Mouse (Mus musculus) liver, embryonic 14.5 days (tissue): ENCODE measurements around the gene Ift46. TPM values are rescaled to one million over a fixed set of nuclear protein-coding genes. Genes with fewer than 3 reads are reported as not detected.

Experiments
- ATAC-seq: fragments of 200-750 bp; cut with Nextera tagmentation; 2 replicates; pipeline ENCODE4 v1.8.0; 2017; ENCODE audit warnings: moderate number of reproducible peaks, mild to moderate bottlenecking, moderate library complexity; ENCODE audit not compliant: insufficient read depth
- DNase-seq, 3 experiments: peaks; one replicate each; pipeline ENCODE4 v3.0.0-alpha.2; 2012 to 2013; ENCODE audit warnings: low read depth in 3 of 3, low spot score in 3 of 3
- H3K27ac ChIP-seq: fragments of 300-500 bp; sonication (generic); 2 replicates; pipeline ENCODE4 v1.5.1; 2014; ENCODE audit warnings: moderate library complexity, mild to moderate bottlenecking, control low read depth, inconsistent platforms
- H3K27me3 ChIP-seq: fragments of 300-500 bp; sonication (generic); 2 replicates; pipeline ENCODE4 v1.6.1; 2014; ENCODE audit warnings: mild to moderate bottlenecking, low read length, moderate library complexity; ENCODE audit not compliant: control insufficient read depth, insufficient read depth
- H3K36me3 ChIP-seq: fragments of 300-500 bp; sonication (generic); replicated peaks from 2 replicates; pipeline ENCODE4 v1.6.1; 2014; ENCODE audit warnings: low read depth; ENCODE audit not compliant: control insufficient read depth, insufficient read depth
- H3K4me1 ChIP-seq, 2 experiments: fragments of 200-500 bp in 1 of 2; fragments of 300-500 bp in 1 of 2; sonication (generic) in 1 of 2; replicated peaks; 2 replicates each; pipeline ENCODE4 v1.6.1; 2012 to 2014; ENCODE audit warnings: antibody characterized with exemption in 1 of 2, inconsistent platforms in 1 of 2, low read length in 1 of 2; ENCODE audit not compliant: control insufficient read depth in 2 of 2, insufficient read depth in 2 of 2
- H3K4me2 ChIP-seq: fragments of 300-500 bp; sonication (generic); 2 replicates; pipeline ENCODE4 v1.6.1; 2014; ENCODE audit warnings: low read depth, mild to moderate bottlenecking, control low read depth, moderate library complexity
- H3K4me3 ChIP-seq, 2 experiments: fragments of 200-500 bp in 1 of 2; fragments of 300-500 bp in 1 of 2; sonication (generic) in 1 of 2; 2 replicates each; pipeline ENCODE4 v1.5.1; 2012 to 2014; ENCODE audit warnings: low read depth in 2 of 2, low read length in 2 of 2, mild to moderate bottlenecking in 2 of 2, control low read depth in 1 of 2, inconsistent platforms in 1 of 2, moderate library complexity in 1 of 2; ENCODE audit not compliant: insufficient read depth in 1 of 2
- H3K9ac ChIP-seq: fragments of 300-500 bp; sonication (generic); replicated peaks from 2 replicates; pipeline ENCODE4 v1.6.1; 2014; ENCODE audit warnings: mild to moderate bottlenecking, control low read depth, moderate library complexity
- H3K9me3 ChIP-seq: fragments of 300-500 bp; sonication (generic); 2 replicates; pipeline ENCODE4 v1.6.1; 2016; ENCODE audit warnings: low read length, mixed read lengths; ENCODE audit not compliant: control insufficient read depth
- CTCF ChIP-seq: IDR thresholded peaks from 2 replicates; pipeline ENCODE4 v1.5.1; 2016; ENCODE audit warnings: antibody characterized with exemption, low read depth, control low read depth
- EP300 ChIP-seq: IDR thresholded peaks from 2 replicates; pipeline ENCODE4 v1.6.1; 2016; ENCODE audit warnings: antibody characterized with exemption, low read depth
- WGBS: fragments of 180-500 bp; shearing (Covaris S2); extraction: QIAGEN DNeasy Blood & Tissue Kit; methylation state at CpG from one replicate; pipeline ENCODE4 v1.1.7; 2014; ENCODE audit not compliant: insufficient replicate concordance; 5-methylcytosine and 5-hydroxymethylcytosine counted together
- polyA plus RNA-seq, 2 experiments: library from polyadenylated mRNA; depleted of rRNA in 1 of 2; stranded (reverse) in 1 of 2; unstranded in 1 of 2; fragments of >200 nt; fragmentation: Nextera tagmentation in 1 of 2; extraction: Ambion mirVana in 1 of 2; gene quantifications; 2 replicates each; pipeline versions ENCODE4 v1.2.1 to v1.2.3; 2012 to 2014

The Ift46 gene
- polyA plus RNA-seq, 2 experiments = 11.3 to 17.3 TPM

DNA sequence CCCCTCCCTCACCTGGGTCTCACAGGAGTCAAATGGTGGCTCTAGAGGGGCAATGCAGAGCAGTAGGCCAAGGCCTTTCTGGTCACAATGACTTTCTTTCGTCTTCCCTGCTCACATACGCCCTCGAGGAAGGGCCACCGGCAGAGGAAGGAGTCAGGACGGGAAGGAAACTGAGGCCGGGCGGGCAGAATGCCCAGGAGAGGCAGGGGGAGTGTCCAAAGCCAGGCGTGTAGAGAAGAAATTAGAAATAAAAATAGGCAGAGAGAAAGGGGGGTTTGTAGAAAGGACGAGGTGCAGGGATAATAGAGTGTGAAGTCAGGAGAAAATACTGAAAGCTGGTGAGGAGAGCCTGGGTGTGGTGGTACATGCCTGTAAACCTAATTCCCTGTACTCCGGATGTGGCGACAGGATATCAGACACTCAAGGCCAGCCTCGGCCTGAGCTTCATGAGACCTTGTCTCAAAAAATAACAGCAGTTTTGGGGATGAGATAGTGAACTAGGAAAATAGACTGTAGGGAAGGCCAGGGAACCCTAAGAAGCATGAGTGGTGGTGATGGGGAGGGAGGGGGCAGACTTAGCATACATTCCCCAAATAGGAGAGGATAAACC lies 34.7 kb upstream of the Ift46 start:
- ATAC-seq (no peak), DNase-seq (no peak)
- no peak overlapping the region; the same call in 1 of the 2 replicates for H3K4me2 ChIP-seq
- 22% methylated on average over 12 of the region's 12 CpGs for WGBS
- H3K27me3 ChIP-seq = peaks cover 29% of the 10 kb centered on the region
- peaks cover 6 to 11% of the 10 kb centered on the region in 2 experiments; a peak in 3 of 4 replicates for H3K4me1 ChIP-seq
- H3K27ac ChIP-seq = no peak overlapping the region
- no peak overlapping the region for H3K4me3 ChIP-seq
- H3K9me3 ChIP-seq = no peaks in the 10 kb centered on the region
- H3K36me3 ChIP-seq = no peaks in the 10 kb centered on the region
- H3K9ac ChIP-seq = no peak overlapping the region
- TF ChIP-seq EP300 = no peak
- TF ChIP-seq CTCF = no peak

DNA sequence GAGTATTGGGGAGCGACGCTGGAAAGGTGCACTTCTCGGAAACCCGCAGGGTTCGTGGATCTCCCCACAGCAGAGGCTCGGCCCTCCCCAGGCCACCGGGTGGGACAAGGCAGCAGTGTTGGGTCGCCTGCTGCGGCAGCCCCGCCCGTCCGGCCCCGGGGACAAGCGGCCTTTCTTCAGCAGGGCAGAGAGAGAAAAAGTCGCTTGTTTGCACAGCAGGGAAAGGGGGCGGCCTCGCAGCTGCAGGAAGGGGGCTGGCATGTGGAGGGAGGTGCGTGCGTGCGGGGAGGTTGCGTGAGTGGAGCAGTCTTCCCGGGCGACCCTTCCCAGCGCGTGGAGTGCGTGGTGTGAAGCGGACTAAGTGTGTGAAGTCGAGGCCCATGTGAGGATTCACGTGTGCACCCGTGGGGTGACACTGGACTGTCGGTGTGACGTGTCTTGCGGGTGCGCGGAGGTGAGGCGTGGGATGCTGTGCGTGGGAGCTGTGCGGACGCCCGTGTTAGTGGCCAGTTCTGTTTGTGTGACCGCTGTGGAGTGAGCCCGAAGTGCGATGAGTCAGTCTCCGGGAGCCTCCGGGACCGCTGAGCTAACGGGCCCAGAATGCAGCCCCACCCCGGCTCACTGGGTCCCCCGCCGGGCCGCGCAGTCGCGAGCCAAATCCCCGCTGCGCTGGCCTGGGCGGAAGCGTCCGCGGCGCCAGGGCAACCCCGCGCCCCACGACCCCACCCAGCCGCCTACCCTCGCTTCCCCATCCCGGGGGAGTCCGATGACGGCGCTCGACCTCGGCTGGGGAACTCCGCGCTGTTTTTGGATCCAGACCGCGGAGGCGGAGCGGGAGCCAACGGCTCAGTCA lies 33.8 kb upstream of the Ift46 start:
- Histone ChIP-seq H3K4me3 (peak overlapping the region; percentile 30 to 50), H3K9ac (no peak overlapping the region), H3K4me2 (peak overlapping the region; percentile 55), H3K4me1 (peaks cover 6 to 11% of the 10 kb centered on the region in 2 experiments; a peak in 3 of 4 replicates), H3K9me3 (no peaks in the 10 kb centered on the region), H3K27me3 (peaks cover 29% of the 10 kb centered on the region), H3K36me3 (no peaks in the 10 kb centered on the region), H3K27ac (no peak overlapping the region)
- no peak for TF ChIP-seq CTCF
- no peak for TF ChIP-seq EP300
- under 1% methylated on average over 76 of the region's 79 CpGs for WGBS
- ATAC-seq (no peak), DNase-seq (no peak)

DNA sequence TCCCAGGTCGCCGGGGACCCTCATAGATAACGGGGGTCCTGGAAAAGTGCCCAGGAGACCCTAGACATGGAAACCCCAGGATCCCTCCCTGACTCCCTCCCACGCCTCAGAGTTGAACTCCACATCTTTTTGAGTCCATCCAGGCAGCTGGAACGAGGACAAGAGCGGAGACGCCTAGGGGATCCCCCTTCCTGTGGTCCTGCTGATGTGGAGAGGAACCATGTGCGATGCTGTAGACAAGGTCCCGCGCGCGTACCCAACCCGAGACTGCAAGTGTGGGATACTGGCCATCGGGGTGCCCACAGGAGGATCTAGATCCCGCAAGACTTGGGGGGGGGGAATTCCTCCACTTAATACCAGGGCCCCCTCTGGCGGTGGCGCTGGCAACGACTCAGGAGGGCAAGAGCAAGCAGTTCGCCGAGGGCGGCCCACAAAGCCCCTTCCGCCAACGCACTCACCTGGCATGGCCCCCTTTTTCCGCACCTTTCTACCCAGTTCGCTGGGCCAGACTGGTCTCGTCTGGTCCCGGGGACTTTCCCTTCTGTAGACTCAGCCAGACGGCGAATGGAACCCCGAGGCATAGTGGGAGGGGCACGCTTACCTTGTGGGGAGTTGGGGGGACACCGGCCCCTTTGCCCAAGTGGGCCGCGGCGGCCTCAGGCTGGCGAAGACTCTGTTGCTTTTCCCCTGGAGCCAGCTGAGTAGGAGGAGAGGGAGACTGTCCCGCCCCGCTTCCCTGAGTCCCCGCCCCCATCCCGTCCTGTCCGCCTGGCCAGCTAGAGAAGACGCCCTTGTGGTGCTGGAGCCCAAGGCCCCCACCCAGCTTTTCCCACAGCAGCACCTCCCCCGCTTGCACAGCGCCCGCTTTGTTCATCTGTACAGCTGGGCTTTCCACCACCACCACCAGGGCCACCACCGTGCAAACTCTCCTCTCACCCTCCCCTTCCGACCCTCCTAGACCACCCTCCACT lies 32.9 kb upstream of the Ift46 start, which contains the start of gene Phldb1:
TSS of gene Phldb1 (minus strand) at position 675 of the 971 bp plus-strand sequence.
- 4% methylated on average over 47 of the region's 47 CpGs for WGBS
- H3K4me3 ChIP-seq = peak within 1 kb of the TSS; percentile 30 to 50

DNA sequence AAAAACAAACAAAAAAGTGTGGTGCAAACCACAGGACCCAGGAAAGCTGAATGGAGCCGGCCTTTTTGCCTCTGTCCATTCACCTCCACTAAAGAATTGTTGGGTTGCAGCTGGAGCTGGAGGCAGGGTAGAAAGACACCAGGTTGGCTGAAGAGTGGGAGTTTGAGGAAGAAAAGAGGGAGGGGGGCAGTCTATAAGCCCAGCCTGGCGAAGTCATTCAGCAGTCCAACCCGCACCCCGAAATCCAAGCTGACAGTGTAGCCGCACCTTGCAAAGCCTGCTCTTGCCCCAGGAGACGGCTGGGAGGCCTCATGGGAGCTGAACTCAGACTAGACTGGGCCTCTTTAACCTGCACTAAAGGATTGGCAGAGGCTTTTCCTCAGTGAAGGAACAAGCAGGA lies 31.8 kb upstream of the Ift46 start:
- no peak for TF ChIP-seq EP300
- no peak for TF ChIP-seq CTCF
- Histone ChIP-seq H3K36me3 (no peaks in the 10 kb centered on the region), H3K4me3 (no peak overlapping the region), H3K27me3 (peaks cover 29% of the 10 kb centered on the region), H3K4me2 (no peak overlapping the region), H3K9me3 (no peaks in the 10 kb centered on the region), H3K9ac (no peak overlapping the region), H3K27ac (no peak overlapping the region), H3K4me1 (peaks cover 6 to 11% of the 10 kb centered on the region in 2 experiments; a peak in 3 of 4 replicates)
- 66% methylated on average over 6 of the region's 6 CpGs for WGBS
- no peak for ATAC-seq
- no peak for DNase-seq

More for the DNA sequence above, 32.9 kb upstream of the Ift46 start, which contains the start of gene Phldb1:
- peak; percentile 64 for TF ChIP-seq CTCF
- no peak for TF ChIP-seq EP300
- Histone ChIP-seq H3K9me3 (no peaks in the 10 kb centered on the region), H3K27ac (no peak within 1 kb of the TSS), H3K36me3 (no peaks in the 10 kb centered on the region), H3K27me3 (peaks cover 29% of the 10 kb centered on the region), H3K4me2 (peak within 1 kb of the TSS; percentile 55), H3K9ac (no peak within 1 kb of the TSS), H3K4me1 (peaks cover 6 to 11% of the 10 kb centered on the region in 2 experiments; a peak in 3 of 4 replicates)
- ATAC-seq (peak; percentile 51), DNase-seq (no peak)
